Mouse (Mus musculus) myocyte (in vitro differentiated cells): ENCODE data around the gene Abcg4. TPM values are rescaled to one million over a fixed set of nuclear protein-coding genes. Genes with fewer than 3 reads are reported as not detected.
A peak's percentile ranks its signal among the peaks of the same experiment; 100 is the strongest.
"Not testable (repeated sequence)": the region's sequence is repeated elsewhere in the genome, so short reads cannot be mapped to it uniquely, and the experiment has no call there.

Source experiments
- H3K27me3 ChIP-seq: one replicate; pipeline ENCODE4 v1.6.1; 2011; ENCODE audit not compliant: control insufficient read depth, insufficient read depth, insufficient read length
- H3K36me3 ChIP-seq: one replicate; pipeline ENCODE4 v1.6.1; 2011; ENCODE audit not compliant: control insufficient read depth, insufficient read depth
- H3K4me2 ChIP-seq: one replicate; pipeline ENCODE4 v1.6.1; 2011; ENCODE audit warnings: low read depth, control low read depth
- H3K4me3 ChIP-seq: one replicate; pipeline ENCODE4 v1.5.1; 2011; ENCODE audit warnings: mild to moderate bottlenecking, control low read depth, moderate library complexity
- H3K79me2 ChIP-seq: one replicate; pipeline ENCODE4 v1.6.1; 2011; ENCODE audit not compliant: control insufficient read depth, insufficient read depth
- H3ac ChIP-seq: one replicate; pipeline ENCODE4 v1.6.1; 2011; ENCODE audit not compliant: control insufficient read depth, insufficient read length
- CEBPB ChIP-seq: IDR thresholded peaks from 2 replicates; pipeline ENCODE4 v1.6.1; 2011; ENCODE audit warnings: mild to moderate bottlenecking, moderate library complexity; ENCODE audit not compliant: poor library complexity, insufficient read depth, severe bottlenecking
- E2F4 ChIP-seq: IDR thresholded peaks from one replicate; pipeline ENCODE4 v1.6.1; 2011; ENCODE audit warnings: mild to moderate bottlenecking, control low read depth, moderate library complexity; ENCODE audit not compliant: insufficient read depth
- MAX ChIP-seq: IDR thresholded peaks from one replicate; pipeline ENCODE4 v1.6.1; 2011; ENCODE audit warnings: low read depth, mild to moderate bottlenecking, control low read depth
- MYOD1 ChIP-seq, 3 experiments: IDR thresholded peaks; one replicate each; pipeline ENCODE4 v1.6.1; 2011; ENCODE audit warnings: control low read depth in 2 of 3, low read depth in 2 of 3, mild to moderate bottlenecking in 2 of 3, moderate library complexity in 1 of 3; ENCODE audit not compliant: insufficient read length in 2 of 3, control insufficient read depth in 1 of 3
- MYOG ChIP-seq, 3 experiments: IDR thresholded peaks; one replicate each; pipeline ENCODE4 v1.6.1; 2011; ENCODE audit warnings: control low read depth in 2 of 3, low read depth in 2 of 3, mild to moderate bottlenecking in 2 of 3; ENCODE audit not compliant: insufficient read length in 2 of 3, control insufficient read depth in 1 of 3, insufficient read depth in 1 of 3
- POLR2A ChIP-seq: IDR thresholded peaks from one replicate; pipeline ENCODE4 v1.6.1; 2011; ENCODE audit warnings: low read depth, mild to moderate bottlenecking, control low read depth, moderate library complexity; ENCODE audit not compliant: insufficient read length
- POLR2AphosphoS2 ChIP-seq: IDR thresholded peaks from one replicate; pipeline ENCODE4 v1.6.1; 2011; ENCODE audit warnings: low read depth, control low read depth; ENCODE audit not compliant: insufficient read length
- REST ChIP-seq: IDR thresholded peaks from one replicate; pipeline ENCODE4 v1.6.1; 2011; ENCODE audit warnings: mild to moderate bottlenecking, control low read depth, moderate library complexity; ENCODE audit not compliant: insufficient read depth, insufficient read length
- SRF ChIP-seq: IDR thresholded peaks from one replicate; pipeline ENCODE4 v1.6.1; 2011; ENCODE audit warnings: low read depth; ENCODE audit not compliant: control insufficient read depth, insufficient read length
- TCF12 ChIP-seq: IDR thresholded peaks from one replicate; pipeline ENCODE4 v1.6.1; 2011; ENCODE audit warnings: mild to moderate bottlenecking, control low read depth; ENCODE audit not compliant: poor library complexity, insufficient read depth, severe bottlenecking
- TCF3 ChIP-seq: IDR thresholded peaks from one replicate; pipeline ENCODE4 v1.6.1; 2011; ENCODE audit warnings: low read depth, control low read depth; ENCODE audit not compliant: insufficient read length
- USF1 ChIP-seq: IDR thresholded peaks from one replicate; pipeline ENCODE4 v1.6.1; 2011; ENCODE audit warnings: low read depth, mild to moderate bottlenecking, control low read depth, moderate library complexity
- polyA plus RNA-seq: library from polyadenylated mRNA; unstranded; fragments of >200 nt; fragmentation: generic; extraction: Trizol; gene quantifications from one replicate; pipeline ENCODE4 v1.2.1, GENCODE M21; 2012; ENCODE audit warnings: missing spikeins

Gene Abcg4
- polyA plus RNA-seq, 1 experiment, result 0.10 TPM

DNA sequence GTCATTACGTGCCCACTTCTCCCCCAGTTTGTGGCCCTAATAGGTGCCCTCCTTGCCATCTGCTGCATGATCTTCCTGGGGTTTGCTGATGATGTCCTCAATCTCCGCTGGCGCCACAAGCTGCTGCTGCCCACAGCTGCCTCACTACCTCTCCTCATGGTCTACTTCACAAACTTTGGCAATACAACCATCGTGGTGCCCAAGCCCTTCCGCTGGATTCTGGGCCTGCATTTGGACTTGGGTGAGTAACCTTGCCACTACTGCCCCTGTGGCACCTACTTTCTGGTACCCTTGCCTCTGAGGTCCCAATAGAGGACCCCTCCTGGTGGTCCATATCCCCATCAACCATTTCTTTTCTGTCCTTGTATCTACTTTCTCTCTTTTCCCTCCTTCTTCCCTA lies 39.5 kb upstream of the Abcg4 start:
- Histone ChIP-seq H3K27me3 (no peaks in the 10 kb centered on the region), H3K36me3 (peaks cover 29% of the 10 kb centered on the region), H3K79me2 (peaks cover 11% of the 10 kb centered on the region), H3ac (no peak overlapping the region), H3K4me2 (peak overlapping the region; percentile 70), H3K4me3 (peak overlapping the region; percentile 67)
- no peak for TF ChIP-seq MYOD1 (IDR thresholded peaks at IDR 0.05; ENCODE audit: control insufficient read depth in 1 of 3, insufficient read length in 2 of 3, low read depth in 2 of 3)
- TF ChIP-seq CEBPB, result no peak
- TF ChIP-seq USF1, result no peak
- TF ChIP-seq SRF, result no peak
- no peak for TF ChIP-seq TCF3
- TF ChIP-seq E2F4, result no peak
- no peak for TF ChIP-seq TCF12
- no peak for TF ChIP-seq REST
- TF ChIP-seq MAX, result no peak
- TF ChIP-seq POLR2AphosphoS2, result no peak

- Histone ChIP-seq H3K27me3 (no peaks in the 10 kb centered on the region), H3ac (peak overlapping the region; percentile 60), H3K4me3 (peak overlapping the region; percentile 67), H3K79me2 (peaks cover 11% of the 10 kb centered on the region), H3K36me3 (peaks cover 21% of the 10 kb centered on the region), H3K4me2 (peak overlapping the region; percentile 70)
- TF ChIP-seq MYOD1 (IDR thresholded peaks at IDR 0.05; ENCODE audit: control insufficient read depth in 1 of 3, insufficient read length in 2 of 3, low read depth in 2 of 3) (no peak), TCF12 (no peak), CEBPB (no peak), MAX (no peak), USF1 (no peak), SRF (no peak), TCF3 (no peak), POLR2AphosphoS2 (no peak), MYOG (IDR thresholded peaks at IDR 0.05; ENCODE audit: control insufficient read depth in 1 of 3, insufficient read depth in 1 of 3, insufficient read length in 2 of 3, low read depth in 2 of 3) (no peak), REST (no peak), E2F4 (no peak), POLR2A (no peak)
These were observed 38.8 kb upstream of the Abcg4 start for GRCm38 (mm10) chr9:44327064-44327711.

- peak overlapping the region; percentile 67 for H3K4me3 ChIP-seq
- H3K36me3 ChIP-seq, result peaks cover 15% of the 10 kb centered on the region
- no peak for TF ChIP-seq SRF
- TF ChIP-seq USF1, result peak; percentile 94
- no peak for TF ChIP-seq TCF3
- no peak for TF ChIP-seq MYOD1 (IDR thresholded peaks at IDR 0.05; ENCODE audit: control insufficient read depth in 1 of 3, insufficient read length in 2 of 3, low read depth in 2 of 3)
- TF ChIP-seq CEBPB, result peak; percentile 76
- TF ChIP-seq TCF12, result no peak
- TF ChIP-seq E2F4, result no peak
- no peak for TF ChIP-seq MYOG (IDR thresholded peaks at IDR 0.05; ENCODE audit: control insufficient read depth in 1 of 3, insufficient read depth in 1 of 3, insufficient read length in 2 of 3, low read depth in 2 of 3)
- peak; percentile 68 for TF ChIP-seq POLR2AphosphoS2
- TF ChIP-seq POLR2A, result peak; percentile 61
- no peak for TF ChIP-seq REST
- TF ChIP-seq MAX, result no peak
- peak overlapping the region; percentile 60 for H3ac ChIP-seq
- no peaks in the 10 kb centered on the region for H3K27me3 ChIP-seq
- peaks cover 11% of the 10 kb centered on the region for H3K79me2 ChIP-seq
- peak overlapping the region; percentile 70 for H3K4me2 ChIP-seq
These were observed 38.1 kb upstream of the Abcg4 start for GRCm38 (mm10) chr9:44326371-44327063.

- no peak for TF ChIP-seq REST
- TF ChIP-seq POLR2AphosphoS2, result no peak
- TF ChIP-seq POLR2A, result no peak
- TF ChIP-seq E2F4, result no peak
- TF ChIP-seq TCF12, result no peak
- no peak for TF ChIP-seq TCF3
- TF ChIP-seq MAX, result no peak
- TF ChIP-seq MYOG (IDR thresholded peaks at IDR 0.05; ENCODE audit: control insufficient read depth in 1 of 3, insufficient read depth in 1 of 3, insufficient read length in 2 of 3, low read depth in 2 of 3), result no peak
- TF ChIP-seq MYOD1 (IDR thresholded peaks at IDR 0.05; ENCODE audit: control insufficient read depth in 1 of 3, insufficient read length in 2 of 3, low read depth in 2 of 3), result no peak
- Histone ChIP-seq H3K4me2 (peak within 1 kb of the TSS; percentile 70), H3K4me3 (peak within 1 kb of the TSS; percentile 67), H3ac (peak within 1 kb of the TSS; percentile 60), H3K36me3 (peaks cover 9% of the 10 kb centered on the region), H3K79me2 (peaks cover 11% of the 10 kb centered on the region), H3K27me3 (no peaks in the 10 kb centered on the region)
These were observed 37.5 kb upstream of the Abcg4 start, which contains the start of gene Dpagt1 for GRCm38 (mm10) chr9:44325768-44326370. TSS of gene Dpagt1 (plus strand) at chr9:44326019.

DNA sequence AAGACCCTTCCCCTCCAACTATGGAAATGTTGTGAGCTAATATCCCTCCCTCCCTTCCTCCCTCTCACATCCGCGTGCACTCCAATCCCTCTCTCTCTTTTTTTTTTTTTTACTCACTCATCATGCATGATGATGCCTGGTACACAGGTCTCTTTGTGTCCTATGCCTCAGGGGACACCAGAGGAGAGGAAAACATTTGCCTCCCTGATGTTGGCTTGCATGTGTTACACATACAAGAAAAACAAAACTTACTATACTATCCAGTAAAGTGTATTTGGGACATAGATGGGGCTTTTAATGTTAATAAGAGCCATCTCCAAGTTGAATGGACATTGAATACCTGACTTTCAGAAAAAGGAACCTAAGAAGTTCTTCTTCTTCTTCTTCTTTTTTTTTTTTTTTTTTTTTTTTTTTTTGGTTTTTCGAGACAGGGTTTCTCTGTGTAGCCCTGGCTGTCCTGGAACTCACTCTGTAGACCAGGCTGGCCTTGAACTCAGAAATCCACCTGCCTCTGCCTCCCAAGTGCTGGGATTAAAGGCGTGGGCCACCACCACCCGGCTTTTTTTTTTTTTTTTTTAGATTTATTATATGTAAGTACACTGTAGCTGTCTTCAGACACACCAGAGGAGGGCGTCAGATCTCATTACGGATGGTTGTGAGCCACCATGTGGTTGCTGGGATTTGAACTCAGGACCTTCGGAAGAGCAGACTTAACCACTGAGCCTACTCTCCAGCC lies 36.8 kb upstream of the Abcg4 start:
- not testable (repeated sequence) for H3ac ChIP-seq, H3K36me3 ChIP-seq, H3K27me3 ChIP-seq
- peak overlapping the region; percentile 67 for H3K4me3 ChIP-seq
- H3K4me2 ChIP-seq, result peak overlapping the region; percentile 70
- H3K79me2 ChIP-seq, result peaks cover 11% of the 10 kb centered on the region
